Mouse (Mus musculus): Measurements from ENCODE around the gene Sun1.

DNA sequence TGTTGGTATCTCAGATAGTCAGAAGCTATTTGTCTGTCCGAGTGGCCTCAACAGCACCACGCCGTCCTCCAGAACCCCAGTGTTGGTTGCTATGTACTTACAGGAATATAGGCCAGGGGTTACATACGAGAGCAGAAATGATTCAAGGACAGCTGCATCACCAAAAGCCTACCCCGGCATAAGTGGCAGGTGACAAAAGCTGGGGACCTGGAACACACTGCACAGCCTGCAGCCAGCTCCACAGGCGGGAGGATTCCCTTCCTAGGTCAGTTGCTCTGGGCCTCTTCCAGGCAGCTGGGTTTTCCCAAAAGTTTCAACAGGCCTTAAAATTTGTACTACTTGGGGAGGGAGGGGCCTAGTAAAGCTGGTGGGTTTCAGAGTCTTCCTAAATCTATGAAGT, 55.3 kb downstream of the Sun1 start:
- TF ChIP-seq POLR2A (IDR thresholded peaks at IDR 0.05; ENCODE audit: low read depth, low read length) (no peak), CTCF (IDR thresholded peaks at IDR 0.05; ENCODE audit: extremely low read depth, insufficient read depth, insufficient read length, insufficient replicate concordance) (no peak)
